Mouse (Mus musculus) lung, postnatal 36 days (tissue): ENCODE data around the gene Smoc1.
A peak's percentile ranks its signal among the peaks of the same experiment; 100 is the strongest.

Source experiments
- DNase-seq: peaks from one replicate; pipeline ENCODE4 v3.0.0; 2022; ENCODE audit warnings: mixed read lengths

Smoc1 gene

DNA sequence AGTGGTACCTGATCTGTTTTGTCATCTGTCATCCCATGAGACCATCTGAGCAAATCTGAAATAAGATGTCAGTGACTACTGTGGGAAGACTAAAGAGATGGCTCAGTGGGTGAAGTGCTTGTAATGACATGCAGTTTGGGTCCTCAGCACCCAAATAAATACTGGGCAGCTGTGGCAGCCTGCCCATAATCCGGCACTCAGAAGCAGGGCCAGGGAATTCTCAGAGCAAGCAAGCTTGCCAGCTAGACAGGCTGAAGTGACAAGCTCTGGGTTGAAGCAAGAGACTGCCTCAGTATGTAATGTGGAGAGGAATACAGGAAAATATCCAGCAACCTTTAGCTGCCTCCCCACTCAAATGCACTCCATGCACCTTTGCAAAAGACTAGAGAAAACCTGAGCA, 58.6 kb downstream of the Smoc1 start:
- no peak for DNase-seq

DNA sequence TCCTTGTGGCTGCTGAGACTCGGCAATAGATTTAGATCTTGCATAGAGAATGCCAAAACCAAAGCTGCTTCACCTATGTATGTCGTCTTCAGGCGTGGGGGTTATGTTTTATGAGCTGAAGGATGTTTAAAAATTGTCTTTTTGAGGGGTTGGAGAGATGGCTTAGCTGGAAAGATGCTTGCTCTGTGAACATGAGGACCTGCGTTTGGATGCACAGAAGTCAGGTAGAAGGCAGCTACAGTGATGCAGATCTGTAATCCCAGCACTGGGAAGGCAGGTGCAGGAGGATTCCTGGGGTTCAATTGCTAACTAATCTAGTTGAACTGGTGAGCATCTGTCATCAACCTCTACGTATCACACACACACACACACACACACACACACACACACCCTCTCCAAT, 61.5 kb downstream of the Smoc1 start:
- DNase-seq, result no peak

DNA sequence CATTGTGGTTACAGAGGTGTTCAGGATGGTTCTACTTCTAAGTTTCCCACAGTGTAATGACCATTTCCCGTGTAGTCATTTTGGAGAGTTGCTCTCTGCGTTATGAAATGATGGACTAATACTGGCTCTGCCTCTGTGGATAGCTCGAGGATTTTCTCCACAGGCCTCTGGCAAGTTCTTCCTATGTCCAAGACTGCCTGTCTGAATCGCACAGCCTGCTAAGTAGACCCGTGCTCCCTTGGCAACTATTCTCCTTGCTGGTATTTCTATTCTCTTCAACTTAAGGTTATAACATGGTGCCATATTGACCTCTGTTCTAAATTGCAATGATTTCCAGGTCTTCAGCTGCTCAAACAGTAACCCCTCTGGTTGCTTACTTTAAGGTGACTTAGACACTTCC, 65.0 kb downstream of the Smoc1 start:
- no peak for DNase-seq

DNA sequence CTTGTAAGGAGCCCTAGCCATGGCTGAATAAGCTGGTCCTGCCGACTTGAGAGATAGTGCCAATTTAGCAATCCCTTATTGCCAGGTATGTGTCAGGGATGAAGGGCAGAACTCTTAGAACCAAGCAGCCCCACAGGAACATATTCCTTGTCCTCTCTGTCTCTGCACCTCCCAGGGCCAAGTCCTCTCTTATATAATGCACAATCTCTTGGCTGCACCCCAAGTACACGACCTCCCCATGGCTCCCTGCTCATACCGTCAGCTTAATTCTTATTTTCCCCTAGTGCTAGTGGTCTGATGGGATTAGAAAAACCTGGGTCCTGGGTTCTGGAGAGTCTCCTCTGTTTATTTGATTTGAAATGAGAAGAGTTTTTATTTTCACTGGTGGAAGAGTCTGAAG, 66.0 kb downstream of the Smoc1 start:
- DNase-seq, result no peak

DNA sequence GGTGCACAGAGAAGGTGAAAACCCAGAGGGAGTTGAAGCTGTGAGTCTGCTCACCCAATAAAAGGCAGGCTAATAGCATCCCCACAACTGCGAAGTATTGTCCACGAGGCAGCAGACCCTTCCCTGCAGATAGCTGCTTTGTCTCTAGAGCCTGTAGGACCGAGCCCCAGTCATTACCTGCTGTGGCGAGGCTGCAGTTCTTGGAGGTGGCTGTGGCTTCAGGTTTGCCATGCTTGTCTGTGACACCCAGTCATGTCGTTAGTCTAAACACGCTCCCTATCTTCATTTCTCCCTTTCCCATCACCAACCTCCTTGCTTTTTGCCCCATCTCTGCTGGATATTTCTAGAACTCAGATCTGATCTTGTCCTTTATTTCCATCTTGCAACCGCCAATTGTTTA, 66.6 kb downstream of the Smoc1 start:
- DNase-seq, result no peak

DNA sequence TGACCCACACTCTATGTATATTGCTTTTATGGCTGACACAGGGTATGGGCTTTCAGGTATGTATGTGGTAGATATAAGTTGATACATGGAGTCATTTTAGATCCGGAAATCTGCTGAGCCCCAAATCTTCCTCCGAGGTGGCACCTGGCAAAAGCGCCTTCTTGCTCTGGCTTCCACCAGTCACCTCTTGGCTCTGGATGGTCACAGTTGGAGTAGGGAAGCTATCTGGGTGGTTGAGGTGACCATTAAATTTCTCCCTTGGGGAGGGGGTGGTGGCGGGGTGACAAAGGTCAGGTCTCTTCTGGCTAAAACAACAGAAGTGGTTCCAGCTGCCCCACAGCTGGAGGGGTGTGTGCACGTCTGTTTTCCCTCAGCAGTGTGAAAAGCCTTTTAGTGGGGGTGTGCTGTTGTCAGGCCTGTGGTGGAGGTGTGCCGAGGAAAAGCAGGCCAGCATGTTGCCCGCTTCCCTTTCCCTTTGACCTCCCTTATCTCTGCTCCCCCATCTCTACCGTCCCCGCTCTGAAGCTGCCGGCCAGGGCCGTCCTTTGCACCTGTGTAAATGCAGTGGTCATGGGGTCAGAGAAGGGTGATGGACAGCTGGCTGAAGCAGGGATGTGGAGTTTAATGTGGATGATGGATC, 68.3 kb downstream of the Smoc1 start:
- DNase-seq, result no peak

DNA sequence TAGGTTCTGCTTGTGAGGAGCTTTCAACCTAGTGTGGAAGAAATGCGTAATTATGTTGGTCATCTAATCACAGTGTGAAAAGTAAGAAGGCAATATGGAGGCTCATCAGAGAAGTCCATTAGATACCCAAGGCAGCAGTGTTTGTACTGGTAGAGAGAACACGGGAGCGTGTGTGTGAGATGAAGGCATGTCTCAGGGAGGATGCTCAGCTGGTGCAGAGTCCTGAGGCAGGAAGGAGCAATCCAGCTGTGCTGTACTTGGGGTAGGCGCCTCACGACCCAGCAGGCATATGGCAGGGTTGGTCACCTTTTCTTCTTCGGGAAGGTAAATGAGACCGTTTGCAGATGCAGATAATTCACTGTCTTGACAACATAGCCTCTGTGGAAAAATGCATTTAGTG, 70.7 kb downstream of the Smoc1 start:
- DNase-seq, result no peak

DNA sequence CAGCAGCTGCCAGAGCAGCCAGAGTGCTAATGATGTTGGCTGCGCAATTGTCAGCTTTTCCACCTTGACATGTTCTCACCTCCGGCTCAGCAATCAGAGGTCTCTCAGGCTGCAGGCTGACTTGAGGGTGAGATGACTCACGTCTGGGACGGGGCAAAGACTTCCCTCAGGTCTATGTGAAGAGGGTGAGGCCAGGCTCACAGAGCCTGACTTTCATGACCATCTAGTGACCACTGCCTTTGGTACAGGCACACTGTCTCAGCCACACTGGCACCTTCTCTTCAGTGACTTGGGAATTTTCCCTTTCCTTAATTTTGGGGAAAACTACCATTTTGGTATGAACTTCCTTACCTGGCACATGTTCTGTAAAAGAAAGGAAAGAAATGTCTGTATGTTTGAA, 71.1 kb downstream of the Smoc1 start:
- no peak for DNase-seq

DNA sequence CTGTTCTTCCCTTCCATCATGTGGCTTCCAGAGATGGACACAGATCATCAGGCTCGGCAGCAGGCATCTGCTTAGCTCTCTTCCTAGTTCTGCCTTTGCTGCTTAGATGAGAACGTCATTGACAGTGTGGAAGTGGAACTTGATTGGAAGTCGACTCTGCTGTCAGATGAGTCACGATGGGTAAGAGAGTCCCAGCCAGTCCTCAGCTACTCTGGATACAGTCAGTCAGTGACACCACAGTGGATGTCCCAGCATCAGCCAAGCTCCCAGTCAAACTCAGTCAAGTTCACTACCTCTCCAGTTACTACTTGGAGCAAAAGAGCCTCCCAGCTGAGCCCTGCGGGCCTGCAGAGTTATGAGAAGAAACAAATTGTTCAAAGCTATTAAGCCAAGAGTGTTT, 72.6 kb downstream of the Smoc1 start:
- DNase-seq, result no peak

DNA sequence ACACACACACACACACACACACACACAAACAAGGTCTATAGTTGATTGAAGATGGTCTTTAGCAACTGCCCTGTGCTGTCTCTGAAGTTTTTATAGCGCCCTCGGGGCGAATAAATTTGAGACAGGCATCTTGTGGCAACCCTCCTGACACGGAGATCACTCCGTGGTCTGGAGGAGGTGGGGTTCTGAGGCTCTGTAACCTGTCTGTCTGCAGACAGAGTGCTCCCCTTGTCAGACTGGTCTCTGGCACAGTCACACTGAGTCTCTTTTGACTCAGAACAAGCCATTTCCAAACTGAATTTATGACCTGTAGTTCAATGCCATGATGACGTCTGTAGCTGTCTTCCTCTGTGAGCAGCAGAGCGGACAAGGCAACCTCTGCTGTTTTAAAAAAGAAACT, 75.1 kb downstream of the Smoc1 start:
- no peak for DNase-seq

DNA sequence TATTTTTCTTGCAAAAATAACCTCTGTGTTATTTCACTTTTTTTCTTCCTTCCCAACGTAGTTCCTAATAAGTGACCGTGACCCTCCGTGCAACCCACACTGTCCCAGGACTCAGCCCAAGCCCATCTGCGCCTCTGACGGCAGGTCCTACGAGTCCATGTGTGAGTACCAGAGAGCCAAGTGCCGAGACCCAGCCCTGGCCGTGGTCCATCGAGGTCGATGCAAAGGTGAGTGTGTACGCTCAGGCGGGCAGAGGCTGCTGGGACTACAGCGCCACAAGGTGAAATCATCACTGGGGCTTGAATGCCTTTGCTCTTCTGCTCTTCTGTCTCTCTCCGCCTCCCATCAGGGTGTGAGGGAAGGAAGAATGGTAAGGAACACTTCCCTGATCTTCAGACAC, 77.9 kb downstream of the Smoc1 start:
- no peak for DNase-seq

DNA sequence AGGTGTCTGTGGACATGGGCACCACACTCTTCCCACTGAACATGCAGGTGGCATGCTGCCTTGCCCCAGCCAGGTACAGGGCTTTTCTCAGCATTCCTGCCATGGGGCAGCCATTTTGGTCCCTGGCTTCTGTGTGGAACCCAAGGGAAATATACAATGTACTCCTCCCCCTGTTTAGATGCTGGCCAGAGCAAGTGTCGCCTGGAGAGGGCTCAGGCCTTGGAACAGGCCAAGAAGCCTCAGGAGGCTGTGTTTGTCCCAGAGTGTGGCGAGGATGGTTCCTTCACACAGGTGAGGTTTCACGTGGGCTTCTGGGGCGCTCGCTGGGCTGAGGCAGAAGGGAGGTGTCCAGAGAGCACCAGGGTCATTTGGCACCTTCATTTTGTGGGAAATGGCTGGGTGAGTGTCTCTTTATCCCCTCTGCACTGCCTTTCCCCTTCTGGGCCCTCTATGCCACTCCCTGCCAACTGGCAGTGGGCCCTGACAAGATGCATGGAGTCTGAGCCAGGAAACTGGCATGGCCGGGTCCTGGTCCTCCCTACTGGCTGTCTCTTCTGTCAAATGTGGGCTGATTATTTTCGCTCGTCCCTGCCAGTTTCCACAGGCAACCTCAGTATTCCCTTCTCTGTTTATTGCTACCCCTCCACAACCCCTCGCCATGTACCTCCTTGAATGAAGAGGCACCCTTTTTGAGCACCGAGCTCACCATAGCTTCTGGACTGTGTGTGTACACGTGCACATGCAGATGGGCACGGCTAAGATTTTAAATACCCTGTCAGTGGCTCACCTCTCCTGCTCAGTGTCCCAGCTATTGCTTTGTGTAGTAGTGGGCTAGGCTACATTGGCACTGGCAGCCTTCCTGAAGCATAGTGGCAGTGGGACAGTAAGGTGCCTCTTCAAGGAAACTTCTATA, 79.4 kb downstream of the Smoc1 start:
- DNase-seq, result no peak

DNA sequence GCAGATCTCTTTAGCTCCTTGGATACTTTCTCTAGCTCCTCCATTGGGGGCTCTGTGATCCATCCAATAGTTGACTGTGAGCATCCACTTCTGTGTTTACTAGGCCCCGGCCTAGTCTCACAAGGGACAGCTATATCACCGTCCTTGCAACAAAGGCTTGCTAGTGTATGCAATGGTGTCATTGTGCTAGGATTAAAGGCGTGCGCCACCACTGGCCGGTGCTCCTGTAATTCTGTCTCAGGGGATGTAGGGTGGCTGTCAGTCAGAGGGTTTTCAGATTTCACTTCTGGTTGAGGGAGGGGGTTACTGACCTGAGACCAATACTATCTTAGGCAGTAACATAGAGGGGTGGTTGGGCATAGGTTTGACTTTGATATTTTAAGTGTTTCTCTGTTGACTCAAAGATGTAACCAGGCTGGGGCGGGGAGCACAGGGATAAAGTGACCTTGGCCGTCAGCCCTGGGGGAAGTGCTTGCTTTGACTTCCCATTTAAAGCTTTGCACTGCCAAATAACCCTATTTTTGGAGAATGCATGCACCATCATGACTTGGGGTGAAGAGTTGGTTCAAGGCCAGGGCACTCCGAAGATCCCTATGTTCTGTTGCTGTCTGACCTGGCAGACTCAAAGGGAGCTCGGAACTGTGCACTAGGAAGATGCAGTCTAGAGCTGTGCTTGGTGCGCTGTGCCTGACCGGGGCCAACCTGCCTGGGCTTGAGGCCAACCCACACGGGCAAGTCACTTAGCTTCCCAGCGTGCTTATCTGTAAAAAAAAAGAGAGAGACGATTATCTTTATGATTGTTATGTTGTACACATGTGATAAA, 80.9 kb downstream of the Smoc1 start:
- DNase-seq, result no peak

DNA sequence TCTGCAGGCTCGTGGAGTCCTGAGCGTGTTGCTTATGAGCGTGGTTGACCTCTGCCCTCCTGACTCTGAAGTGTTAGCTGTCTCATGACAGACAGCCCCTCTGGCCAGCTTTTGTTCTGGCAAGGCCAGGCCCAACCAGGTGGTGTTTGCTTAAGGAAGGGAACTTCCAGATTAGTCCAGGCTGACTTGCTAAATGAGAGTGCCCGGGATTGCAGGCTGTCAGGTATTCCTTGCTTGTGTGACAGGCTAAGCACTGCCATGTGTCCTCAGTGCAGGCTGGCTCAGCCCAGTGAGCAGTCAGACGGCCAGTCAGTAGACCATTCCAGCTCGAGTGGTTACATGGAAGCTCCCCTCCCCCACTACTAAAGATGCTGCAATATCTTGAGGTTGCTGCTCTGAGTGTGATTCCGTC, 82.0 kb downstream of the Smoc1 start:
- peak; percentile 72 for DNase-seq

DNA sequence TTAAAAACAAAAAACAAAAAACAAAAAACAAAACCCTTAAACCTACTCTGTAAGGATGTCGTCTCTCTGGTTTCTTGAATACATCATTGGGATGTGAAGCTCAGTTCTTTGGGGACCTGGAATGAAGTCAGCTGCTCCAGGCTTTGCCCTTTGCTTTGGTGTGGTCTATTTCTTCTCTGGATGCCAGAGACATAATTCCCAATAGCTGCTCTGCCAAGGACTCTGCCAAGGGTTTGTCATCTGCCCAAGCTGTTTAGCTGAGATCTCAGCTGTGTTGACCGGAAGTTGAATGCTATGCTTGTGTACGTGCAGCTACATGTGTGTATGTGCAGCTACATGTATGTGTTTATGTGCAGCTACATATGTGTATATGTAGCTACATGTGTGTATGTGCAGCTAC, 83.4 kb downstream of the Smoc1 start:
- no peak for DNase-seq

DNA sequence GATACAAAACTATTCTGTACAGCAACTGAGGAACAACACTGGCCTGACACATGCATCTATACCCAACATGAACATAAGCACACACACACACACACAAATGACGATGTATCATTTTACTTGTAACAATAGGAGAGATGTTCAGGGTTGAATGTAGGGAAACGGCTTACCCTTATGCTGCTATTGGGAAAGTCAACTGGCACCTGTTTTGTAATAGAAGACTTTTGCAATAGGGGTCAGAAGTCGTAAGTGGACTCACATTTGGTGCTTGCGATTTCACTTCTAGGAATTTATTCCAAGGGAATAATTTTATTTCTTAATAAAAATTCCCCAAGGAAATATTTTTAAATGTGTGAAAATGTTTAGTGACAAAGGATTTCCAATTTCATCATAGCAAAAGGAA, 85.7 kb downstream of the Smoc1 start:
- DNase-seq, result peak; percentile 46

DNA sequence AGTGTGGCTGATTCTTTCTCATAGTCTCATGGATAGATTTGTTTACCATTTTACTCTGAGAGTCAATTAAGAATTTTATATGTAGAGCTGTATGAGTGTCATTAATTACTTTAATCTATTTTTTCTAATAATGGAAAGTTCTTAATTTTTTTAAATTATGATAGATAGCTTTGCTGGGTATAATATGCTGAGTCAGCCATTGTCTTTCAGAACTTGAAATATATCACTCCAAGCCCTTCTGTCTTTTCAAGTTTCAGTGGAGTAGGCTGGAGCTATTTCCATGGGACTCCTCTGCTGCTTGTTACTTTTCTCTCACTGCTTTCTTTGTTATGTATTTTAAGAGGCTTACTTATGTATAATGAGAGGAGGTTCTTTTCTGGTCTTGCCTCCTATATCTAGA, 93.7 kb downstream of the Smoc1 start:
- DNase-seq, result no peak

DNA sequence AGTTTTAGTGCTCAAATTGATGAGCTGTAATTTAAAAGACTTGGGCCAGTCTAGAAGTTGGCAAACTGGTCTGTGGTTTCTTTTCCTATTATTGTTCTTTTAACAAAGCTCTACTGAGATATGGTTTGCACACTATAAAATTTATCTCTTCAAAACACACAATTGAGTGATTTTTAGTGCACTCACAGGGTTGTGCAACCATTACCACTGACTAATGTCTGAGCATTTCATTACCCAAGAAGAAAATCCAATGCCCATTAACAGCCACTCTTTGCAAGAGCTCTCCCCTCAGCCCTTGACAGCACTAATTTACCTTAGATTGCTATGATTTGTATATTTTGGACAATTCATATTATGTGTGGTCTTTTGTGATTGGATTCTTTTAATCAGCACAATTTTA, 97.2 kb downstream of the Smoc1 start:
- DNase-seq, result no peak

DNA sequence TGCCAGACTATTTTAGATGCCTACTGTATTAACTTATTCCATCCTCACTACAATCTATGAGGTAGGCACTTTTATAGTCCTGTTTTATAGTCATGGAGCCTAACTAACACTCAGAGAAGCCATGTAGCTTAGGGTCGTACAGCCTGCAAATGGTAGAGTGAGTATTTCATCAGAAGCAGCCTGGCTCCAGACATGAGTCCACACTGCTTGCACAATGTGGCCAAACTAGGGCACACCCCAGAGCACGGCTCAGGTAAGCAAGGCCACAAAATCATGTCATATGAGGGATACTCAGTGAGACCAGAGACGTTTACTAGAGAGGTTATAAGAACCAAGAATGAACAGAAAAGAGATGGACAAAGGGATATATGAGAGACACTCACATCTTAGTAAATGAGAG, 100.2 kb downstream of the Smoc1 start:
- no peak for DNase-seq

DNA sequence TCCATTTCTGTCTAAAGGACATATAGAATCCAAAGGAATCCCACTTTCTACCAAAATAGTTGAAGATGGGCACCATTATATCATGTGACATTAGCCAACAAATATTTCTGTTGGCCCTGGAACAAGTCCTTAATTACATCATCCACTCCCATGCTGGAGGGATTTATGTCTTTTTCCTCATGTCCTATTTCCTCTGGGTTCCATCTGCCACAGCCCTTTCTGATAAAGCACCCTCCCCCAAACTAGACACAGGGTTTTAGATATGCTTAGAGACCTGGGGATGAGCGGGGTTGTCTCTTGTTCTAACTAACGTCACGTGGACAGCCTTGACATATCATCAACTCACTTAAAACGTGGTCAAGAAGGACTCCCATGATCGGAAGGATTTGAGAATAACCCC, 102.1 kb downstream of the Smoc1 start:
- no peak for DNase-seq

DNA sequence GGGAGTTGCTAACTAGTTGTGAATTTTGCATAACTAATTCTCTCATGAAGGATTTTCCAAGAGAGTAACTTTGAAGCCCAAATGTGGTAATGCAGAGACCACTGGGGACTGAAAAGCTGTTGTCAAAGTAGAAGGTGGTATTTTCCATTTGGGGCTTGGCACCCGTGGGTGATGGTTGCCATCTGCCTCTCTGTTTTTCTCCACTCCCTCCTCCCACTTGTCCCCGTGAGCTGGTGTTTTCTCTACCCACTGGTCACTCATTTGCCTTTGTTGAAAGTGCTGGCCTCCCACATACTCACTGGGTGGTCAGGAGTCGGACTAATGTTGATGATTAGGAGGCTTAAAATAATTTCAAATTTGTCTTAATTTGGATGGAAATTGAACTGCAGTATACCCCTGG, 104.1 kb downstream of the Smoc1 start:
- peak; percentile 6 for DNase-seq

DNA sequence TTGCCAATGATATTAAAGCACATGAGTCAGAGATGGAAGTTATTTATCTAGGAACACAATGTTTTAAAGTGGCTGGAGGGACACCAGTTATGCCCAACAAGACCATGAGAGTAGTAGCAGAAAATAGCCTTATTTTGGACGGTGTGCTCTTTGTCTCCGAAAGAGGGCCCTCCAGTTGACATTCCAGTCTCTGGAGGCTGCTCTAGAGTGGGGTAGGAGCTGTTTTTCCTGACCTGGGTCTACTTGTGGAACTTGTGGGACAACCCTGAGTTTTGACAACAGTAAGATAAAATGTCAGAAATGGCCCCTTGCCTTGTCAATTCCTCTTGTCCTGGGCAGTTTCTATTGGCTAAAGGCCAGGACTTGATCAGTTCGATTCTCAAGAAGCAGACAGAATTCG, 104.5 kb downstream of the Smoc1 start:
- DNase-seq, result no peak

DNA sequence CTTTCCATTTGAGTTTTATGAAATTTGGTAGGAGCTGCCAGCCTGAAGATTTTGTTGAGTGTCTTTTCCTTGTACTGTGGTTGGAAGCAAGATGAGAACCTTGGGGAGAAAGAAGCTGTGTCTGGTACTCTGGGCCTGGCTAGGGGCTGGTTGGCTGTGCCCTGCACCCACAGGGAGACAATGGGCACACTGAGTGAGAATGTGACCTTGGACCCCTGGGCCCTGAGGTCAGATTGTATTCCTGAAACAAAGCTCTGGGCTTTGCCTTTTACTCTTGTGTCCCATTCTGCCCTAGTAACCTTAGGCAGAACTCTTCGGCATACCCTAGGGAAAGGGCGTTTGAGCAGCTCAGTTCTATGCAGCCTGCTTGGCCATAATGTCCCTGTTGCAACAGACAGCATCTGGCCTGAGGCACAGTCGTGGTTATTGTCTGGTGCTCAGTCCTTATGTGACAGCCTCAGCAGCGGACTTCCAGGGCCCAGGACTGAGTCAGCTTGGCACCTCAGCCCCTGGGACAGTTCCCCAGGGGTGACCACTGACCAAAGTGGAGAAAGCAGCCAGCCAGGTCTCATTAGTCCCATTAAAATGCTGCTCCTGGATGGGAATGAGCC, 106.6 kb downstream of the Smoc1 start:
- DNase-seq, result no peak
